Mouse (Mus musculus): ENCODE data around the gene 1700102P08Rik.

GRCm38 (mm10) chr9:108436182-108436581 is 43.6 kb downstream of the 1700102P08Rik start, which contains the start of gene BC048562:
- TF ChIP-seq CTCF (IDR thresholded peaks at IDR 0.05; ENCODE audit: extremely low read depth, insufficient read length, insufficient replicate concordance, low read depth, low read length) (no peak), POLR2A (IDR thresholded peaks at IDR 0.05; ENCODE audit: low read depth, low read length) (no peak)

Data from small intestine, adult 2 months (tissue).